Mouse (Mus musculus): ENCODE measurements around the gene Mtus2. TPM values are rescaled to one million over a fixed set of nuclear protein-coding genes. Genes with fewer than 3 reads are reported as not detected.
"Not testable (repeated sequence)": the region's sequence is repeated elsewhere in the genome, so short reads cannot be mapped to it uniquely, and the experiment has no call there.

Gene Mtus2
- polyA plus RNA-seq, 1 experiment from 2014 or later, result 7.4 TPM

- H3K27ac ChIP-seq (replicated peaks; ENCODE audit: low read depth, low read length), result no peak overlapping the region
- no peaks in the 10 kb centered on the region for H3K27me3 ChIP-seq (replicated peaks; ENCODE audit: control insufficient read depth, insufficient read depth, low read length)
- ATAC-seq (ENCODE audit: low read depth) (no peak), DNase-seq (ENCODE audit: low spot score) (no peak)
- no peaks in the 10 kb centered on the region for H3K4me1 ChIP-seq (ENCODE audit: control insufficient read depth, insufficient read depth, low read length)
- no peak overlapping the region for H3K4me2 ChIP-seq (ENCODE audit: low read depth, low read length)
- no peaks in the 10 kb centered on the region for H3K36me3 ChIP-seq (ENCODE audit: control insufficient read depth, insufficient read depth, low read length)
- no peak overlapping the region for H3K4me3 ChIP-seq (ENCODE audit: low read depth, low read length)
- WGBS, result 67% methylated on average over 10 of the region's 10 CpGs
- H3K9ac ChIP-seq (ENCODE audit: low read depth, low read length), result no peak overlapping the region
- H3K9me3 ChIP-seq (ENCODE audit: control insufficient read depth, low read length), result no peaks in the 10 kb centered on the region
Measured at GRCm38 (mm10) chr5:148310790-148311189, 353.7 kb downstream of the Mtus2 start.

GRCm38 (mm10) chr5:148312443-148312842, 355.3 kb downstream of the Mtus2 start:
- Histone ChIP-seq H3K4me3 (ENCODE audit: low read depth, low read length) (no peak overlapping the region), H3K36me3 (ENCODE audit: control insufficient read depth, insufficient read depth, low read length) (no peaks in the 10 kb centered on the region), H3K27me3 (replicated peaks; ENCODE audit: control insufficient read depth, insufficient read depth, low read length) (no peaks in the 10 kb centered on the region), H3K4me1 (ENCODE audit: control insufficient read depth, insufficient read depth, low read length) (no peaks in the 10 kb centered on the region), H3K9ac (ENCODE audit: low read depth, low read length) (no peak overlapping the region), H3K9me3 (ENCODE audit: control insufficient read depth, low read length) (no peaks in the 10 kb centered on the region), H3K4me2 (ENCODE audit: low read depth, low read length) (no peak overlapping the region), H3K27ac (replicated peaks; ENCODE audit: low read depth, low read length) (no peak overlapping the region)
- no peak for DNase-seq (ENCODE audit: low spot score)
- no peak for ATAC-seq (ENCODE audit: low read depth)
- 49% methylated on average over 2 of the region's 2 CpGs for WGBS

GRCm38 (mm10) chr5:148314931-148315330, 357.8 kb downstream of the Mtus2 start:
- H3K9me3 ChIP-seq (ENCODE audit: control insufficient read depth, low read length), result no peaks in the 10 kb centered on the region
- ATAC-seq (ENCODE audit: low read depth) (no peak), DNase-seq (ENCODE audit: low spot score) (no peak)
- no peaks in the 10 kb centered on the region for H3K27me3 ChIP-seq (replicated peaks; ENCODE audit: control insufficient read depth, insufficient read depth, low read length)
- H3K4me1 ChIP-seq (ENCODE audit: control insufficient read depth, insufficient read depth, low read length), result no peaks in the 10 kb centered on the region
- H3K36me3 ChIP-seq (ENCODE audit: control insufficient read depth, insufficient read depth, low read length), result no peaks in the 10 kb centered on the region
- no peak overlapping the region for H3K4me2 ChIP-seq (ENCODE audit: low read depth, low read length)
- H3K9ac ChIP-seq (ENCODE audit: low read depth, low read length), result no peak overlapping the region
- WGBS, result 88% methylated on average over 5 of the region's 5 CpGs
- no peak overlapping the region for H3K27ac ChIP-seq (replicated peaks; ENCODE audit: low read depth, low read length)
- no peak overlapping the region for H3K4me3 ChIP-seq (ENCODE audit: low read depth, low read length)

GRCm38 (mm10) chr5:148325317-148325885, 368.3 kb downstream of the Mtus2 start:
- WGBS, result 48% methylated on average over 4 of the region's 4 CpGs
- DNase-seq (ENCODE audit: low spot score) (no peak), ATAC-seq (ENCODE audit: low read depth) (0 out of 2 replicates have a peak, but pooled peaks have one; percentile 18)

GRCm38 (mm10) chr5:148326295-148326694, 369.2 kb downstream of the Mtus2 start:
- not testable (repeated sequence) for H3K4me3 ChIP-seq (ENCODE audit: low read depth, low read length); H3K4me2 ChIP-seq (ENCODE audit: low read depth, low read length); H3K9me3 ChIP-seq (ENCODE audit: control insufficient read depth, low read length); ATAC-seq (ENCODE audit: low read depth); H3K36me3 ChIP-seq (ENCODE audit: control insufficient read depth, insufficient read depth, low read length); H3K27me3 ChIP-seq (replicated peaks; ENCODE audit: control insufficient read depth, insufficient read depth, low read length); H3K27ac ChIP-seq (replicated peaks; ENCODE audit: low read depth, low read length); DNase-seq (ENCODE audit: low spot score); H3K4me1 ChIP-seq (ENCODE audit: control insufficient read depth, insufficient read depth, low read length); H3K9ac ChIP-seq (ENCODE audit: low read depth, low read length)
- 95% methylated on average over 9 of the region's 9 CpGs for WGBS

More at GRCm38 (mm10) chr5:148325317-148325885, 368.3 kb downstream of the Mtus2 start:
- H3K4me3 ChIP-seq (ENCODE audit: low read depth, low read length), result no peak overlapping the region
- H3K9me3 ChIP-seq (ENCODE audit: control insufficient read depth, low read length), result no peaks in the 10 kb centered on the region
- H3K36me3 ChIP-seq (ENCODE audit: control insufficient read depth, insufficient read depth, low read length), result no peaks in the 10 kb centered on the region
- no peak overlapping the region for H3K27ac ChIP-seq (replicated peaks; ENCODE audit: low read depth, low read length)
- H3K4me1 ChIP-seq (ENCODE audit: control insufficient read depth, insufficient read depth, low read length), result no peaks in the 10 kb centered on the region
- no peak overlapping the region for H3K9ac ChIP-seq (ENCODE audit: low read depth, low read length)
- H3K4me2 ChIP-seq (ENCODE audit: low read depth, low read length), result no peak overlapping the region
- no peaks in the 10 kb centered on the region for H3K27me3 ChIP-seq (replicated peaks; ENCODE audit: control insufficient read depth, insufficient read depth, low read length)

- Histone ChIP-seq H3K4me2 (ENCODE audit: low read depth, low read length) (no peak overlapping the region), H3K9me3 (ENCODE audit: control insufficient read depth, low read length) (no peaks in the 10 kb centered on the region), H3K4me1 (ENCODE audit: control insufficient read depth, insufficient read depth, low read length) (no peaks in the 10 kb centered on the region), H3K9ac (ENCODE audit: low read depth, low read length) (no peak overlapping the region), H3K4me3 (ENCODE audit: low read depth, low read length) (no peak overlapping the region), H3K27me3 (replicated peaks; ENCODE audit: control insufficient read depth, insufficient read depth, low read length) (no peaks in the 10 kb centered on the region), H3K27ac (replicated peaks; ENCODE audit: low read depth, low read length) (no peak overlapping the region), H3K36me3 (ENCODE audit: control insufficient read depth, insufficient read depth, low read length) (peaks cover 20% of the 10 kb centered on the region; the same call in 1 of the 2 replicates)
- WGBS, result 76% methylated on average over 3 of the region's 3 CpGs
- DNase-seq (ENCODE audit: low spot score) (no peak), ATAC-seq (ENCODE audit: low read depth) (no peak)
Measured at GRCm38 (mm10) chr5:148328982-148329381, 371.9 kb downstream of the Mtus2 start.

GRCm38 (mm10) chr5:148331229-148331776, 374.2 kb downstream of the Mtus2 start:
- no peaks in the 10 kb centered on the region for H3K27me3 ChIP-seq (replicated peaks; ENCODE audit: control insufficient read depth, insufficient read depth, low read length)
- H3K36me3 ChIP-seq (ENCODE audit: control insufficient read depth, insufficient read depth, low read length), result peaks cover 26% of the 10 kb centered on the region
- ATAC-seq (ENCODE audit: low read depth) (peak; percentile 30; the same call in 1 of the 2 replicates), DNase-seq (ENCODE audit: low spot score) (peak; percentile 64)
- H3K4me2 ChIP-seq (ENCODE audit: low read depth, low read length), result no peak overlapping the region
- H3K9me3 ChIP-seq (ENCODE audit: control insufficient read depth, low read length), result no peaks in the 10 kb centered on the region
- H3K27ac ChIP-seq (replicated peaks; ENCODE audit: low read depth, low read length), result no peak overlapping the region
- H3K9ac ChIP-seq (ENCODE audit: low read depth, low read length), result no peak overlapping the region
- 64% methylated on average over 11 of the region's 11 CpGs for WGBS
- no peak overlapping the region for H3K4me3 ChIP-seq (ENCODE audit: low read depth, low read length)
- no peaks in the 10 kb centered on the region for H3K4me1 ChIP-seq (ENCODE audit: control insufficient read depth, insufficient read depth, low read length)

GRCm38 (mm10) chr5:148331926-148332621, 375.0 kb downstream of the Mtus2 start:
- H3K4me1 ChIP-seq (ENCODE audit: control insufficient read depth, insufficient read depth, low read length), result no peaks in the 10 kb centered on the region
- no peaks in the 10 kb centered on the region for H3K9me3 ChIP-seq (ENCODE audit: control insufficient read depth, low read length)
- no peaks in the 10 kb centered on the region for H3K27me3 ChIP-seq (replicated peaks; ENCODE audit: control insufficient read depth, insufficient read depth, low read length)
- DNase-seq (ENCODE audit: low spot score) (no peak), ATAC-seq (ENCODE audit: low read depth) (no peak)
- H3K9ac ChIP-seq (ENCODE audit: low read depth, low read length), result no peak overlapping the region
- H3K27ac ChIP-seq (replicated peaks; ENCODE audit: low read depth, low read length), result no peak overlapping the region
- peaks cover 26% of the 10 kb centered on the region for H3K36me3 ChIP-seq (ENCODE audit: control insufficient read depth, insufficient read depth, low read length)
- 89% methylated on average over 18 of the region's 18 CpGs for WGBS
- no peak overlapping the region for H3K4me3 ChIP-seq (ENCODE audit: low read depth, low read length)
- no peak overlapping the region for H3K4me2 ChIP-seq (ENCODE audit: low read depth, low read length)
